Mouse (Mus musculus) lung, adult 2 months (tissue): Measurements from ENCODE around the gene Cryzl1. TPM values are rescaled to one million over a fixed set of nuclear protein-coding genes. Genes with fewer than 3 reads are reported as not detected.
A peak's percentile ranks its signal among the peaks of the same experiment; 100 is the strongest.

Experiments used
- DNase-seq: peaks from one replicate; pipeline ENCODE4 v3.0.0; 2022
- H3K4me1 ChIP-seq: fragments of 200-500 bp; 2 replicates; pipeline ENCODE4 v1.6.1; 2011; ENCODE audit warnings: low read length; ENCODE audit not compliant: control insufficient read depth, insufficient read depth
- H3K4me3 ChIP-seq: fragments of 200-500 bp; replicated peaks from 2 replicates; pipeline ENCODE3; 2011; ENCODE audit warnings: low read depth, mild to moderate bottlenecking, control low read depth, low read length; ENCODE audit errors: extremely low read depth
- CTCF ChIP-seq: fragments of 200-500 bp; IDR thresholded peaks from 2 replicates; pipeline ENCODE4 v1.5.1; 2011; ENCODE audit warnings: mild to moderate bottlenecking, low read length, control low read depth; ENCODE audit not compliant: insufficient read depth
- POLR2A ChIP-seq: fragments of 200-500 bp; IDR thresholded peaks from 2 replicates; pipeline ENCODE4 v1.6.1; 2011; ENCODE audit warnings: low read depth, mild to moderate bottlenecking, control low read depth, low read length, borderline replicate concordance; ENCODE audit errors: extremely low read depth
- WGBS: fragments of 180-500 bp; shearing (Covaris S2); methylation state at CpG from one replicate; pipeline ENCODE4 v1.1.7; 2018; 5-methylcytosine and 5-hydroxymethylcytosine counted together
- polyA plus RNA-seq: library from polyadenylated mRNA; depleted of rRNA; stranded (reverse); fragments of >200 nt; gene quantifications from 2 replicates; pipeline ENCODE4 v1.2.3, GENCODE M21; 2012

Gene Cryzl1
- polyA plus RNA-seq, 1 experiment: 29.8 TPM

- 69% methylated on average over 7 of the region's 7 CpGs for WGBS
- DNase-seq: no peak
- peaks cover 5% of the 10 kb centered on the region for H3K4me1 ChIP-seq
- H3K4me3 ChIP-seq: no peak overlapping the region
- no peak for TF ChIP-seq POLR2A
- TF ChIP-seq CTCF: no peak
Measured at GRCm38 (mm10) chr16:91743055-91743454, 14.3 kb upstream of the Cryzl1 start.

- TF ChIP-seq POLR2A (no peak), CTCF (no peak)
- Histone ChIP-seq H3K4me1 (peaks cover 5% of the 10 kb centered on the region), H3K4me3 (no peak overlapping the region)
- DNase-seq: no peak
- 79% methylated on average over 7 of the region's 7 CpGs for WGBS
Measured at GRCm38 (mm10) chr16:91740918-91741255, 12.1 kb upstream of the Cryzl1 start.

GRCm38 (mm10) chr16:91740184-91740917 is 11.6 kb upstream of the Cryzl1 start:
- WGBS: 63% methylated on average over 8 of the region's 8 CpGs

GRCm38 (mm10) chr16:91738505-91738904 is 9.7 kb upstream of the Cryzl1 start:
- Histone ChIP-seq H3K4me3 (no peak overlapping the region), H3K4me1 (peaks cover 10% of the 10 kb centered on the region)
- DNase-seq: no peak
- WGBS: 84% methylated on average over 6 of the region's 6 CpGs
- TF ChIP-seq CTCF: no peak
- TF ChIP-seq POLR2A: no peak

More at GRCm38 (mm10) chr16:91740184-91740917, 11.6 kb upstream of the Cryzl1 start:
- Histone ChIP-seq H3K4me1 (peaks cover 5% of the 10 kb centered on the region), H3K4me3 (no peak overlapping the region)
- no peak for DNase-seq
- TF ChIP-seq CTCF (no peak), POLR2A (no peak)

- 69% methylated on average over 7 of the region's 7 CpGs for WGBS
- no peak overlapping the region for H3K4me3 ChIP-seq
- DNase-seq: no peak
- H3K4me1 ChIP-seq: peaks cover 13% of the 10 kb centered on the region
- TF ChIP-seq POLR2A: no peak
- no peak for TF ChIP-seq CTCF
Measured at GRCm38 (mm10) chr16:91736046-91736816, 7.5 kb upstream of the Cryzl1 start.

GRCm38 (mm10) chr16:91734771-91735170 is 6.0 kb upstream of the Cryzl1 start:
- WGBS: 52% methylated on average over 5 of the region's 5 CpGs
- DNase-seq: no peak
- Histone ChIP-seq H3K4me3 (no peak overlapping the region), H3K4me1 (peaks cover 7% of the 10 kb centered on the region)
- TF ChIP-seq CTCF: no peak
- no peak for TF ChIP-seq POLR2A

- WGBS: 38% methylated on average over 2 of the region's 2 CpGs
- TF ChIP-seq POLR2A (no peak), CTCF (no peak)
- Histone ChIP-seq H3K4me3 (no peak overlapping the region), H3K4me1 (peaks cover 7% of the 10 kb centered on the region)
- DNase-seq: no peak
Measured at GRCm38 (mm10) chr16:91732816-91733215, 4.0 kb upstream of the Cryzl1 start.

- Histone ChIP-seq H3K4me3 (peak overlapping the region; percentile 78), H3K4me1 (peaks cover 11% of the 10 kb centered on the region)
- no peak for TF ChIP-seq POLR2A
- TF ChIP-seq CTCF: no peak
- WGBS: 3% methylated on average over 11 of the region's 11 CpGs
- no peak for DNase-seq
Measured at GRCm38 (mm10) chr16:91730446-91730845, 1.7 kb upstream of the Cryzl1 start.

GRCm38 (mm10) chr16:91729821-91730441 is 1.2 kb upstream of the Cryzl1 start:
- TF ChIP-seq CTCF (no peak), POLR2A (no peak)
- H3K4me1 ChIP-seq: peaks cover 7% of the 10 kb centered on the region
- 1% methylated on average over 44 of the region's 44 CpGs for WGBS
- DNase-seq: peak; percentile 37
- H3K4me3 ChIP-seq: peak overlapping the region; percentile 78

- TF ChIP-seq POLR2A (peak; percentile 87; the same call in 1 of the 2 replicates), CTCF (no peak)
- WGBS: under 1% methylated on average over 33 of the region's 33 CpGs
- Histone ChIP-seq H3K4me3 (peak within 1 kb of the TSS; percentile 81), H3K4me1 (peaks cover 6% of the 10 kb centered on the region; the same call in 1 of the 2 replicates)
- peak; percentile 99 for DNase-seq
Measured at GRCm38 (mm10) chr16:91729066-91729482, 299 bp upstream of the Cryzl1 start, which contains the start of gene Itsn1. Gene Itsn1 (plus strand): TSS chr16:91729281.
